Mouse (Mus musculus) forebrain, embryonic 14.5 days (tissue): Measurements from ENCODE around the gene Hira. TPM values are rescaled to one million over a fixed set of nuclear protein-coding genes. Genes with fewer than 3 reads are reported as not detected.
"Not testable (repeated sequence)": the region's sequence is repeated elsewhere in the genome, so short reads cannot be mapped to it uniquely, and the experiment has no call there.

ENCODE experiments used
- ATAC-seq: fragments of 200-750 bp; cut with Nextera tagmentation; 2 replicates; pipeline ENCODE4 v1.8.0; 2017; ENCODE audit warnings: mild to moderate bottlenecking, moderate library complexity
- DNase-seq: peaks from one replicate; pipeline ENCODE4 v3.0.0-alpha.2; 2015; ENCODE audit warnings: low spot score
- H3K27ac ChIP-seq: fragments of 300-500 bp; sonication (generic); 2 replicates; pipeline ENCODE4 v1.5.1; 2014; ENCODE audit warnings: low read depth, mild to moderate bottlenecking, control low read depth, low read length, moderate library complexity
- H3K27me3 ChIP-seq: fragments of 300-500 bp; sonication (generic); replicated peaks from 2 replicates; pipeline ENCODE4 v1.6.1; 2014; ENCODE audit warnings: low read length, control low read depth, mixed read lengths; ENCODE audit not compliant: control insufficient read depth, insufficient read depth
- H3K36me3 ChIP-seq: fragments of 300-500 bp; sonication (generic); 2 replicates; pipeline ENCODE4 v1.6.1; 2014; ENCODE audit warnings: low read length, control low read depth; ENCODE audit not compliant: control insufficient read depth, insufficient read depth
- H3K4me1 ChIP-seq: fragments of 300-500 bp; sonication (generic); 2 replicates; pipeline ENCODE4 v1.6.1; 2014; ENCODE audit warnings: antibody characterized with exemption, low read length, control low read depth; ENCODE audit not compliant: control insufficient read depth, insufficient read depth
- H3K4me2 ChIP-seq: fragments of 300-500 bp; sonication (generic); 2 replicates; pipeline ENCODE4 v1.6.1; 2014; ENCODE audit warnings: mild to moderate bottlenecking, control low read depth, low read length
- H3K4me3 ChIP-seq: fragments of 300-500 bp; sonication (generic); 2 replicates; pipeline ENCODE4 v1.5.1; 2014; ENCODE audit warnings: low read depth, low read length, control low read depth
- H3K9ac ChIP-seq: fragments of 300-500 bp; sonication (generic); 2 replicates; pipeline ENCODE4 v1.6.1; 2014; ENCODE audit warnings: mild to moderate bottlenecking, low read length, control low read depth, moderate library complexity
- H3K9me3 ChIP-seq: fragments of 300-500 bp; sonication (generic); replicated peaks from 2 replicates; pipeline ENCODE4 v1.6.1; 2016; ENCODE audit warnings: low read length, control low read depth, mixed read lengths; ENCODE audit not compliant: control insufficient read depth
- WGBS: fragments of 180-500 bp; shearing (Covaris S2); extraction: QIAGEN DNeasy Blood & Tissue Kit; methylation state at CpG from one replicate; pipeline ENCODE4 v1.1.7; 2014; 5-methylcytosine and 5-hydroxymethylcytosine counted together
- polyA plus RNA-seq: library from polyadenylated mRNA; unstranded; fragments of >200 nt; fragmentation: Nextera tagmentation; extraction: Ambion mirVana; gene quantifications from 2 replicates; pipeline ENCODE4 v1.2.1, GENCODE M21; 2014

Gene Hira
- polyA plus RNA-seq, 1 experiment from 2014 or later: 20.2 TPM

DNA sequence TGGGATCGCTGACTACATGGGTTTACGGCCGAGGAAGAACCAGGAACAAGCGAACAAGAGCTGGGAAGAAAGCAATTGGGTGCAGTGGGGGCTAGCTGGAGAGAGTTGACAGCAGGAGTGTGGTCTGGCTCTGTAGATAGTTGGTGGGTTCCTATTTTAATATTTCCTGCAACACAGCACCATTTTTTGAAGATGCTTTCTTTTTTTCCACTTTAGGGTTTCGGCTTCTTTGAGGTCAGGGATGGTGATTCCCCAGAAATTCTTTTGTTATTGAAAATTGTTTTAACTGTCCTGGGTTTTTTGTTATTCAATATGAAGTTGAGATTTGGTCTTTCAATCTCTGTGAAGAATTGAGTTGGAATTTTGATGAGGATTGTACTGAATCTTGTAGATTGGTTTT lies 110.0 kb downstream of the Hira start:
- WGBS: 94% methylated on average over 5 of the region's 5 CpGs
- Histone ChIP-seq H3K27ac (no peak overlapping the region), H3K4me1 (no peaks in the 10 kb centered on the region), H3K36me3 (no peaks in the 10 kb centered on the region), H3K9ac (no peak overlapping the region), H3K27me3 (no peaks in the 10 kb centered on the region), H3K4me3 (no peak overlapping the region), H3K4me2 (no peak overlapping the region), H3K9me3 (no peaks in the 10 kb centered on the region)
- ATAC-seq (no peak), DNase-seq (no peak)

DNA sequence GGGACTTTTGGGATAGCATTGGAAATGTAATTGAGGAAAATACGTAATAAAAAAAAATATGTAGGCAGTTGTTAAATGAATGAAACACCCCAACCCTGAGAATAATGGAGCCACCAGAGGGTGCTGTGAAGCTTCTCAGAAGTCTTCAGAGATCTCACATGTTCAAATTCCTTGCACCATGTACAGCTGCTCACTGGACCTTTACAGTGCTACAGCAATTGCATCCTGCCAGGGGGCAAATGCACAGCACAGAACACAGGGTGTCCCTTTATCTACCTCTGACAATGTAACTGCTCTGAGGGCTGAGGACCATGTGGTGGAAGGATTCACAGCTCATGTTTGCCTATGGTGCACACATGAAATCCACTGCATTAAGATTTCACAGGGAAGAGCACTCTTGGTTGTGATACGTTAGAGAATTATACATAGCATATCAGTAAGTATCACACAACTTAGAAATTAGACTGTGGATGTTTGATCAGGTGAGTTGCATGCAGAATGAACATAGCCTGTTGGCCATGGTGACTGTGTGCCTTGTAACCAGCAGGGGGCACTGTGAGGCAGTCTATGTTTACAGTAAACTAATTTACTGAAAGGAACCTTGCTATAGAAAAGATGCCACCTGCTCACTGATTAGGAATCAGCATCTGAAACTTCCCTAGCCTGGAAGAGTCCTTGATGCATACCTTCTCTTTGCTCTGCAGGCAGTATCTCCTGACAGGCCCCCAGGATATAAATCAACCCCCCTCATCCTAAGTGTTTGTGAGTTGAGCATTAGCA lies 126.0 kb downstream of the Hira start:
- not testable (repeated sequence) for ATAC-seq, H3K27me3 ChIP-seq, H3K36me3 ChIP-seq, H3K4me3 ChIP-seq, H3K9me3 ChIP-seq, H3K27ac ChIP-seq, H3K4me1 ChIP-seq, H3K9ac ChIP-seq, H3K4me2 ChIP-seq
- 33% methylated on average over 2 of the region's 2 CpGs for WGBS
- peak; percentile 14 for DNase-seq

DNA sequence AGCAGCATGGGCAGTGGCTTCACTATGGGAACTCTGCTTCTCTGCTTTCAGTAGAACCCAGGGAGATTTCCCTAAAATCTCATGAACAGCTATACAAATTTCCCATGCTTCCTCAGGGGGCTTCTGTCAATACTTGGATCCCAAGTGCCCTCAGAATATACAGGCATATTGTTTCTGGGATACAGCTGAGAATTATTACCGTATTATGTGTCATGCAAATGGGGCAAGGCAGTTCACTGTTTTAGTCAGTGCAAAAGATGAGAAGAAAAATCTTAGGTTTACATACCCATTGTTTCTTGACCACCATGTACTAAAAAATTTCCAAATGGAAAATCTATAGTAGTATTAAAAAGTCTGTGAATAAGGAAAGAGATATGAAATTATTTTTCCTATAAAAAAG lies 126.9 kb downstream of the Hira start:
- H3K9me3 ChIP-seq: no peaks in the 10 kb centered on the region
- no peak overlapping the region for H3K9ac ChIP-seq
- ATAC-seq (no peak), DNase-seq (no peak)
- no peak overlapping the region for H3K27ac ChIP-seq
- H3K36me3 ChIP-seq: no peaks in the 10 kb centered on the region
- H3K27me3 ChIP-seq: no peaks in the 10 kb centered on the region
- H3K4me1 ChIP-seq: no peaks in the 10 kb centered on the region
- H3K4me2 ChIP-seq: no peak overlapping the region
- 77% methylated on average over 1 of the region's 1 CpGs for WGBS
- H3K4me3 ChIP-seq: no peak overlapping the region

DNA sequence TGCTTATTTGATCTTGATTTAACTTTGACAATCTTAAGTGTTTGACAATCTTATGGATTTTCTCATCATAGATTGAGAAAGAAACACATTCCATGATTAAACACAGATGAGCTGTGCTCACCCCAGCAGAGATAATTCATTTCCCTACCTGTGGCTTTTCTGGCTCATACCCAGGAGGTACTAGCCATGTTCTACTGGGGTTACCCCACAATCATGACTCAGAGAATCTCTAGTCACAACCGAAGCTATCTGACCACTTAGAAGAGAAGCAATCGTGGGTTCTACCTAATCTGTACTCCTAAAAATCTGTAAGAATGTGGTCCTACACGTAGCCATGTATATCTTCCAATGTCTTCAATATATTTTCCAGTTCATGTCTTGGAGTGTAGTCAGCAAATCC lies 128.5 kb downstream of the Hira start:
- Histone ChIP-seq H3K9ac (no peak overlapping the region), H3K27me3 (no peaks in the 10 kb centered on the region), H3K9me3 (no peaks in the 10 kb centered on the region), H3K27ac (no peak overlapping the region), H3K36me3 (no peaks in the 10 kb centered on the region), H3K4me1 (no peaks in the 10 kb centered on the region), H3K4me3 (no peak overlapping the region), H3K4me2 (no peak overlapping the region)
- WGBS: 71% methylated on average over 3 of the region's 3 CpGs
- ATAC-seq: no peak
- no peak for DNase-seq

DNA sequence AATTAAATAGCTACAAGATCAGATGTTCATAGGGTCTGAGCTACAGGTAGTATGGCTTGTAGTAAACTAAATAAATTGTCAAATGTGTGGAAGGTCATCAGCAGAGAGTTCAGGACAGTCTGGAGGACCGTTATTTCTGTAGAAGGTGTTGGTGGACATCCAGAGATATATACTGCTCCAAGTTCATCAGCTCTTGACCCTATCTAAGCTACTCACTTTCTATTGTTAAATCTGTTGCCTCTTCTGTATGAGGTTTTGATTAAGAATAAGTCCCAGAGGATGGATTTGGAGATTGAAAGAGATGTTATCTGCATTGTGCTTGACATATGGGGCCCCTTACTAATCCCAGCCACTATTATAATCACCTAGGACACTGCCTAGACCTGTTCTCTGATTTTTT lies 129.9 kb downstream of the Hira start:
- H3K4me2 ChIP-seq: no peak overlapping the region
- ATAC-seq: no peak
- H3K36me3 ChIP-seq: no peaks in the 10 kb centered on the region
- no peaks in the 10 kb centered on the region for H3K4me1 ChIP-seq
- no peak overlapping the region for H3K27ac ChIP-seq
- H3K9me3 ChIP-seq: no peaks in the 10 kb centered on the region
- no peak for DNase-seq
- H3K27me3 ChIP-seq: no peaks in the 10 kb centered on the region
- 82% methylated on average over 1 of the region's 1 CpGs for WGBS
- H3K9ac ChIP-seq: no peak overlapping the region
- H3K4me3 ChIP-seq: no peak overlapping the region

DNA sequence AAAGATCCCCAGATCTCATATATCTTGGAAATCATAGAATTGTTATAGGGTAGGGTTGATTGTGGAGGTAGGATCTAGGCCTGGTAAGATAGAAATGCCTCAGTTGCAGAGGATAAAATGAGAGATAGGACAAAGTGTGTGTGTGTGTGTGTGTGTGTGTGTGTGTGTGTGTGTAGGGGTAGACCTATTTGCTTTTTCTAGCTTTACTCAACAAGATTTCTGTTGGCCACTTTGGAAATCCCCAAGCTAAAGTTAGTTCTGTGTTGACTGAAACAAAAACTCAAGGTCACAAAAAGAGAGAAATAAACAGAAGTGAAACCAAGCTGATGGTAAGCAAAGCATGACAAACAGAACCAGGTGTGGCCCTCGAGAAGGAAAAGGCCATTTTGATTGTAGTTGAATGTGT lies 130.4 kb downstream of the Hira start:
- H3K27me3 ChIP-seq, H3K27ac ChIP-seq, H3K9me3 ChIP-seq, H3K4me2 ChIP-seq, ATAC-seq, H3K4me1 ChIP-seq, H3K36me3 ChIP-seq, H3K9ac ChIP-seq, DNase-seq, H3K4me3 ChIP-seq: not testable (repeated sequence)
- WGBS: 43% methylated on average over 1 of the region's 1 CpGs

DNA sequence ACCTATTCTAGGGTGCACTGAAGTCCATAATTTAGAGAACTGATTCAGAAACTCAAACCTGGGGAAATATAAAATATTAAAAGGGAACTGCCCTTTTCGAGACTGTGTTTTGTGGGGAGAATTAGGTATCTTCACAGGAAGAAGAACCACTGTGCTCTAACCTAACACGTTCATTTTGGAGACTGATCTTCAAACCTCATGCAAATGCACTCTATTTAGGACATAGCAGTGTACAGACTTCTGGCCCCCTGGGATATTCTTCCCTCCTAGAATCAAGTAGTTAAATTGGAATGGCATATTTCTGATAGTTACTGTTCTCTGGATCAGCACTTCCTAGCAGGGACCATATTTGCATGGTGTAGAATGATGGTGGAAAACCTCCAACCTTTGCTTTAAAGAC lies 133.9 kb downstream of the Hira start:
- Histone ChIP-seq H3K36me3 (no peaks in the 10 kb centered on the region), H3K27ac (no peak overlapping the region), H3K9ac (no peak overlapping the region), H3K4me2 (no peak overlapping the region), H3K4me1 (no peaks in the 10 kb centered on the region), H3K4me3 (no peak overlapping the region), H3K27me3 (no peaks in the 10 kb centered on the region), H3K9me3 (no peaks in the 10 kb centered on the region)
- 74% methylated on average over 2 of the region's 2 CpGs for WGBS
- ATAC-seq: no peak
- DNase-seq: no peak

DNA sequence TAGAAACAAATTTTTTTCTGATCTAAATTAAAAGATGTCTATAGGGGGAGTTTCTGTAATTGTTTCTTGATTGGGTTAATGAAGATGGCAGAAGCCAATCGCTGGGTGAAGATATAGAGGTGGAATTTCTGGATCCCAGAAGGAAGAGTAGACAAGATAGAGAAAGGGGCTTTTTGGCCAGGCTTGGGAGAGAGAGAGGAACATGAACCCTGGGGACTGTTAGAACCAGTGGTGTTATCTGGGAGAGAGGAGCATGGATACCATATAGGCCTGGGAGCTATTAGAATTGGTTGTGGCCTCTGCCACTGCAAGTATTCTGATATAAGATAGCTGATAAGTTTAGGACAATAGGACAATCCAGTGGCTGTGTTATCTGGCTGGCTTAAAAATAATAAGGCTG lies 136.7 kb downstream of the Hira start:
- no peak for DNase-seq
- Histone ChIP-seq H3K27ac (no peak overlapping the region), H3K27me3 (no peaks in the 10 kb centered on the region), H3K36me3 (no peaks in the 10 kb centered on the region), H3K4me3 (no peak overlapping the region), H3K4me2 (no peak overlapping the region), H3K4me1 (no peaks in the 10 kb centered on the region), H3K9ac (no peak overlapping the region), H3K9me3 (no peaks in the 10 kb centered on the region)
- WGBS: 86% methylated on average over 1 of the region's 1 CpGs
- ATAC-seq: no peak

DNA sequence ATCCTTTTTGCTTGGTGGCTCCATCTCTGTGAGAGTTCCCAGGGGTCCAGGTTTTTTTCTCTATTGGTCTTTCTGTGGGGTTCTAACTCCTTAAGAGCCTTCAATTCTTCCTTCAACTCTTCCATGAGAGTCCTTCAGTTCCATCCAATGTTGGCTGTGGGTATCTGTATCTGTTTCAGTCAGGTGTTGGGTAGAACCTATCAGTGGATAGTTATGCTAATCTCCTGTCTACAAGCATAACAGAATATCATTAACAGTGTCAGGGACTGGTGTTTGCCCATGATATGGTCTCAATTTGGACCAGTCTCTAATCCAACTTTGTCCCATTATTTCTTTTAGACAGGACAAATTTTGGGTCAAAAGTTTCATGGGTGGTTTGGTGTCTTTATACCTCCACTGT lies 137.8 kb downstream of the Hira start:
- no peak overlapping the region for H3K4me3 ChIP-seq
- H3K27me3 ChIP-seq: no peaks in the 10 kb centered on the region
- DNase-seq: no peak
- no peaks in the 10 kb centered on the region for H3K4me1 ChIP-seq
- no peak overlapping the region for H3K27ac ChIP-seq
- no peaks in the 10 kb centered on the region for H3K36me3 ChIP-seq
- no peak overlapping the region for H3K4me2 ChIP-seq
- ATAC-seq: no peak
- H3K9me3 ChIP-seq: no peaks in the 10 kb centered on the region
- no peak overlapping the region for H3K9ac ChIP-seq
